Mouse (Mus musculus) yolk sac, embryonic 10.5 days (tissue): ENCODE data around the gene Ap2a2.
A peak's percentile ranks its signal among the peaks of the same experiment; 100 is the strongest.
"Not testable (repeated sequence)": the region's sequence is repeated elsewhere in the genome, so short reads cannot be mapped to it uniquely, and the experiment has no call there.

Source experiments
- DNase-seq: peaks from one replicate; pipeline ENCODE4 v3.0.0-alpha.2; 2017; ENCODE audit warnings: low spot score

Gene Ap2a2

GRCm38 (mm10) chr7:141596971-141597370 is 35.0 kb downstream of the Ap2a2 start:
- DNase-seq, result no peak

- no peak for DNase-seq
Observed at GRCm38 (mm10) chr7:141597563-141597962, 35.6 kb downstream of the Ap2a2 start.

GRCm38 (mm10) chr7:141607717-141608116 is 45.7 kb downstream of the Ap2a2 start:
- DNase-seq, result no peak

GRCm38 (mm10) chr7:141609719-141610514 is 47.9 kb downstream of the Ap2a2 start:
- DNase-seq, result peak; percentile 69

- no peak for DNase-seq
Observed at GRCm38 (mm10) chr7:141611711-141612370, 49.9 kb downstream of the Ap2a2 start.

GRCm38 (mm10) chr7:141612371-141612760 is 50.4 kb downstream of the Ap2a2 start:
- DNase-seq, result no peak

- no peak for DNase-seq
Observed at GRCm38 (mm10) chr7:141612791-141613190, 50.8 kb downstream of the Ap2a2 start.

GRCm38 (mm10) chr7:141614329-141614832 is 52.4 kb downstream of the Ap2a2 start:
- DNase-seq, result peak; percentile 73

- DNase-seq, result no peak
Observed at GRCm38 (mm10) chr7:141624214-141624613, 62.2 kb downstream of the Ap2a2 start.

GRCm38 (mm10) chr7:141625120-141625810 is 63.3 kb downstream of the Ap2a2 start:
- DNase-seq, result no peak

- no peak for DNase-seq
Observed at GRCm38 (mm10) chr7:141628018-141628417, 66.0 kb downstream of the Ap2a2 start.

- DNase-seq, result no peak
Observed at GRCm38 (mm10) chr7:141629241-141629640, 67.3 kb downstream of the Ap2a2 start.

GRCm38 (mm10) chr7:141638077-141638476 is 76.1 kb downstream of the Ap2a2 start:
- not testable (repeated sequence) for DNase-seq

- not testable (repeated sequence) for DNase-seq
Observed at GRCm38 (mm10) chr7:141638513-141639334, 76.8 kb downstream of the Ap2a2 start.

GRCm38 (mm10) chr7:141639335-141639890 is 77.4 kb downstream of the Ap2a2 start:
- not testable (repeated sequence) for DNase-seq

GRCm38 (mm10) chr7:141642375-141642774 is 80.4 kb downstream of the Ap2a2 start:
- DNase-seq, result no peak

GRCm38 (mm10) chr7:141643160-141643559 is 81.2 kb downstream of the Ap2a2 start:
- DNase-seq, result no peak

- DNase-seq, result no peak
Observed at GRCm38 (mm10) chr7:141647083-141647482, 85.1 kb downstream of the Ap2a2 start.

GRCm38 (mm10) chr7:141647815-141648214 is 85.8 kb downstream of the Ap2a2 start:
- DNase-seq, result no peak

GRCm38 (mm10) chr7:141652191-141652590 is 90.2 kb downstream of the Ap2a2 start:
- DNase-seq, result no peak

- no peak for DNase-seq
Observed at GRCm38 (mm10) chr7:141660346-141660745, 98.4 kb downstream of the Ap2a2 start.
